Mouse (Mus musculus) lung, adult 2 months (tissue): Measurements from ENCODE around the gene Cntrob.

Source experiments
- CTCF ChIP-seq: fragments of 200-500 bp; IDR thresholded peaks from 2 replicates; pipeline ENCODE4 v1.5.1; 2011; ENCODE audit warnings: mild to moderate bottlenecking, low read length, control low read depth; ENCODE audit not compliant: insufficient read depth
- POLR2A ChIP-seq: fragments of 200-500 bp; IDR thresholded peaks from 2 replicates; pipeline ENCODE4 v1.6.1; 2011; ENCODE audit warnings: low read depth, mild to moderate bottlenecking, control low read depth, low read length, borderline replicate concordance; ENCODE audit errors: extremely low read depth

GRCm38 (mm10) chr11:69328517-69328916, 4.9 kb upstream of the Cntrob start:
- no peak for TF ChIP-seq CTCF
- TF ChIP-seq POLR2A = no peak
